ENCODE assay signal across 34 mouse cellular contexts in genomic region chr14:49197031-49197527, GRCm38 (mm10). TPM values are rescaled to one million over a fixed set of nuclear protein-coding genes. Genes with fewer than 3 reads are reported as not detected.
DNase-seq lines count a peak whose midpoint lies in the region; ATAC-seq lines count a peak whose summit lies in the region.
"Had no signal": no experiment of that assay in that cellular context is flagged by ENCODE, and none has a peak within 500 bp of the region (broad histone marks: within the 10 kb centered on the region; RNA-seq: fewer than 3 reads in every experiment).

No protein-coding gene starts in this region.

- H3K27ac ChIP-seq in brown adipose tissue, adult 24 weeks (replicated peaks; ENCODE audit: low read depth, low read length) = peak overlapping the region; percentile 39
- H3K27ac ChIP-seq: embryonic facial prominence, embryonic 10.5 days; embryonic facial prominence, embryonic 13.5 days; forebrain, embryonic 10.5 days; forebrain, embryonic 13.5 days; heart, adult 2 months; heart, embryonic 10.5 days; heart, embryonic 13.5 days; hindbrain, embryonic 13.5 days; intestine, embryonic 15.5 days had no signal

- DNase-seq in adrenal gland, adult 2 months = peak; percentile 4
- no peak for DNase-seq in adrenal gland, postnatal 4 days (ENCODE audit: low spot score in 2 of 2)
- no peak for DNase-seq in frontal cortex, postnatal 10 days (ENCODE audit: low spot score in 2 of 2)
- no peak for DNase-seq in layer of hippocampus, postnatal 25 days (ENCODE audit: extremely low spot score in 1 of 2, low spot score in 1 of 2)
- no peak for DNase-seq in right cerebral cortex, adult 2 months (ENCODE audit: low spot score in 2 of 2)
- DNase-seq: adrenal gland, postnatal 36 days; cerebellum, adult 11-12 months; cerebellum, adult 8-10 months; cerebellum, postnatal 10 days; cerebellum, postnatal 36 days; embryo, embryonic 11 days; gastrocnemius, postnatal 25 days; heart, adult 2 months; heart, postnatal 14 days; kidney, adult 11 months had no signal

- H3K4me1 ChIP-seq in brown adipose tissue, adult 24 weeks (ENCODE audit: control insufficient read depth, insufficient read depth, insufficient read length, low read length) = peaks cover 21% of the 10 kb centered on the region
- H3K4me1 ChIP-seq: embryonic facial prominence, embryonic 10.5 days; embryonic facial prominence, embryonic 13.5 days; forebrain, embryonic 10.5 days; forebrain, embryonic 13.5 days; hindbrain, embryonic 13.5 days; intestine, embryonic 15.5 days had no signal

- H3K4me3 ChIP-seq in brown adipose tissue, adult 24 weeks (ENCODE audit: insufficient read depth, low read depth, low read length) = no peak overlapping the region
- H3K4me3 ChIP-seq: embryonic facial prominence, embryonic 10.5 days; embryonic facial prominence, embryonic 13.5 days; erythroblast, embryonic 14.5 days; forebrain, embryonic 10.5 days; forebrain, embryonic 13.5 days; heart, adult 2 months; heart, embryonic 10.5 days; heart, embryonic 13.5 days; hindbrain, embryonic 13.5 days; intestine, embryonic 15.5 days had no signal

- peak; percentile 16; the same call in 1 of the 2 replicates for ATAC-seq in frontal cortex, adult (ENCODE audit: low TSS enrichment)
- ATAC-seq: forebrain, embryonic 13.5 days; forebrain, embryonic 16.5 days; hindbrain, embryonic 16.5 days; intestine, embryonic 15.5 days; Patski had no signal

RNA-seq across cellular contexts. Expression of gene Naa30, which starts 25.1 kb away (rescaled TPM):
- 10 to 100 TPM; 27.0 to 31.2 TPM for total RNA-seq in adrenal gland, adult 2 months (2021)
- polyA plus RNA-seq in adrenal gland, adult 2 months (2012; rRNA removed) = 4.3 and 4.4 TPM in 2 replicates
- 10 to 100 TPM; 29.7 to 33.8 TPM for total RNA-seq in adrenal gland, postnatal 4 days (2021)
- polyA plus RNA-seq in brown adipose tissue, adult 24 weeks (2012; ENCODE audit: insufficient read depth, insufficient read length, missing spikeins) = 19.9 and 21.1 TPM in 2 replicates
- 10 to 100 TPM; 31.5 to 38.1 TPM for total RNA-seq in layer of hippocampus, postnatal 25 days (2021)

RNA-seq across cellular contexts. Expression of gene ccdc198, which starts 48.2 kb away (rescaled TPM):
- not detected for total RNA-seq in adrenal gland, adult 2 months (2021)
- polyA plus RNA-seq in adrenal gland, adult 2 months (2012; rRNA removed) = not detected in 2 replicates
- 10 to 100 TPM in 1 of 2 experiments, under 1 TPM in 1; 0.37 to 14.3 TPM for total RNA-seq in adrenal gland, postnatal 4 days (2021)
- polyA plus RNA-seq in brown adipose tissue, adult 24 weeks (2012; ENCODE audit: insufficient read depth, insufficient read length, missing spikeins) = not detected in 2 replicates
- not detected for total RNA-seq in layer of hippocampus, postnatal 25 days (2021)
- total RNA-seq: adrenal gland, postnatal 36 days; ES-E14; gastrocnemius, adult 8-10 months; gastrocnemius, postnatal 25 days; granulocyte monocyte progenitor cell, adult 5-6 weeks; heart, adult 2 months; heart, postnatal 14 days; hematopoietic stem cell, adult 5-6 weeks had no signal
- polyA plus RNA-seq: cortical plate, adult 2 months; embryonic facial prominence, embryonic 10.5 days; erythroblast, embryonic 14.5 days; heart, adult 2 months had no signal
